Mouse (Mus musculus) liver, embryonic 16.5 days (tissue): ENCODE data around the gene Tmem170. TPM values are rescaled to one million over a fixed set of nuclear protein-coding genes. Genes with fewer than 3 reads are reported as not detected.

Experiments used
- ATAC-seq: fragments of 200-750 bp; cut with Nextera tagmentation; 2 replicates; pipeline ENCODE4 v1.8.0; 2017; ENCODE audit warnings: low read depth, mild to moderate bottlenecking, moderate number of reproducible peaks, moderate library complexity
- H3K27ac ChIP-seq: fragments of 300-500 bp; sonication (generic); 2 replicates; pipeline ENCODE4 v1.5.1; 2014; ENCODE audit warnings: mild to moderate bottlenecking, low read length
- H3K27me3 ChIP-seq: fragments of 300-500 bp; sonication (generic); 2 replicates; pipeline ENCODE4 v1.6.1; 2014; ENCODE audit warnings: low read depth, low read length, mixed read lengths; ENCODE audit not compliant: control insufficient read depth, insufficient read depth
- H3K36me3 ChIP-seq: fragments of 300-500 bp; sonication (generic); 2 replicates; pipeline ENCODE4 v1.6.1; 2014; ENCODE audit warnings: mild to moderate bottlenecking; ENCODE audit not compliant: control insufficient read depth, insufficient read depth
- H3K4me1 ChIP-seq: fragments of 300-500 bp; sonication (generic); 2 replicates; pipeline ENCODE4 v1.6.1; 2014; ENCODE audit warnings: low read depth, low read length, mixed read lengths; ENCODE audit not compliant: control insufficient read depth
- H3K4me2 ChIP-seq: fragments of 300-500 bp; sonication (generic); 2 replicates; pipeline ENCODE4 v1.6.1; 2014; ENCODE audit warnings: low read depth, low read length, mixed read lengths
- H3K4me3 ChIP-seq: fragments of 300-500 bp; sonication (generic); 2 replicates; pipeline ENCODE4 v1.5.1; 2014; ENCODE audit warnings: low read depth, mild to moderate bottlenecking, low read length
- H3K9ac ChIP-seq: fragments of 300-500 bp; sonication (generic); 2 replicates; pipeline ENCODE4 v1.6.1; 2014; ENCODE audit warnings: low read depth, low read length
- H3K9me3 ChIP-seq: fragments of 300-500 bp; sonication (generic); replicated peaks from 2 replicates; pipeline ENCODE4 v1.6.1; 2016; ENCODE audit warnings: low read length; ENCODE audit not compliant: control insufficient read depth
- WGBS: fragments of 180-500 bp; shearing (Covaris S2); extraction: QIAGEN DNeasy Blood & Tissue Kit; methylation state at CpG from one replicate; pipeline ENCODE4 v1.1.7; 2014; ENCODE audit not compliant: insufficient replicate concordance; 5-methylcytosine and 5-hydroxymethylcytosine counted together
- polyA plus RNA-seq: library from polyadenylated mRNA; unstranded; fragments of >200 nt; fragmentation: Nextera tagmentation; extraction: Ambion mirVana; gene quantifications from 2 replicates; pipeline ENCODE4 v1.2.1, GENCODE M21; 2015

The Tmem170 gene
- polyA plus RNA-seq, 1 experiment from 2014 or later = 4.2 TPM

DNA sequence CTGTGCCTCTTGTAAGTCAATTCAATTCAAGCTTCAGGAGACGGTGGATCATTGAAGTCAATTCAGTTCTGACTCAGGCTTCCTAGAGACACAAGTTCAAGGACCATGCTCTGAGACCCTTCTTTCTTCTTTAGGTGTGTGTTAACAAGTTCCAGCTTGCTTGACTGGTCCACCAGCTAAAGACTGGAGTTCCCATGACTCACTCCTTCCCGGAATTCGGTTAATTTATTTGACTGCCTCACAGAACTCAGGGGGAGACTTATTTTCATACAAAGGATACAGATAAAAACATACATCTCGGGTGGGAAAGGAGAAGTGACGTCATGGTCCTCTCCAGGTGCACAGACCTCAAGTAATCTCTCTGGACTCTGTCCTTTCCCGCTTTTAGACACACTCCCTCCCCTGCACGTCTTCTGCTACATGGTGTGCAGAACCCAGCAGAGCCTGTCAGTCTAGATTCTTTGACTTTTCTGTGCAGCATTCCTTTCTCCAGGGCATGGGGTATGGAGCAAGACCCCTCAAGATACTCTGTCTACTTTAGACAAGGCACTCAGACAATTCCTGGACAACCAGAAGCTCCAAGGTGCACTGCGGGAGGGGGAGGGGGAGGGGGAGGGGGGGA, 29.1 kb upstream of the Tmem170 start:
- 40% methylated on average over 7 of the region's 8 CpGs for WGBS
- Histone ChIP-seq H3K4me2 (no peak overlapping the region), H3K4me1 (no peaks in the 10 kb centered on the region; the same call in 1 of the 2 replicates), H3K27me3 (peaks cover 20% of the 10 kb centered on the region), H3K9ac (no peak overlapping the region), H3K36me3 (no peaks in the 10 kb centered on the region), H3K27ac (no peak overlapping the region), H3K9me3 (no peaks in the 10 kb centered on the region), H3K4me3 (no peak overlapping the region)
- ATAC-seq = no peak

DNA sequence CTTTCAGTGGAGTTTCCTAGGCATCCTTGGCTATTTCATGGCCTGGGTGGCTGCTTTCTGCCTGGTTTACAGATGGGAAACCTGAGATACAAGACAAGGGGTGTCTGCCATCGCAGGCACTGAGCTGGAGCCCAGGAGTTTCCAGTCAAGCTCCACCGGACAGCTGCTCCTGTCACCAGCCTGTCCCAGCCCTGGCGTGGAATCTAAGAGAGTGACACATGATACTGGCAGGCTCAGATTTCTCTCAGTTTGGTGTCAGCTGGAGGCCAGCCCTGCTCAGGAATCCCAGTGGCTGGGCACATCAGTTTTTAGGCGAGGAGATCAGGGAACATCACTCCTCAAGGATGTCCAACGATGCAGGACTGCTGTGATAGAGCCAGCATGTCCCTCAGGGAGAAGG, 25.5 kb upstream of the Tmem170 start:
- Histone ChIP-seq H3K9me3 (no peaks in the 10 kb centered on the region), H3K4me1 (no peaks in the 10 kb centered on the region), H3K9ac (no peak overlapping the region), H3K4me2 (no peak overlapping the region), H3K27ac (no peak overlapping the region), H3K36me3 (no peaks in the 10 kb centered on the region), H3K4me3 (no peak overlapping the region), H3K27me3 (no peaks in the 10 kb centered on the region)
- no peak for ATAC-seq
- WGBS = 44% methylated on average over 5 of the region's 5 CpGs

DNA sequence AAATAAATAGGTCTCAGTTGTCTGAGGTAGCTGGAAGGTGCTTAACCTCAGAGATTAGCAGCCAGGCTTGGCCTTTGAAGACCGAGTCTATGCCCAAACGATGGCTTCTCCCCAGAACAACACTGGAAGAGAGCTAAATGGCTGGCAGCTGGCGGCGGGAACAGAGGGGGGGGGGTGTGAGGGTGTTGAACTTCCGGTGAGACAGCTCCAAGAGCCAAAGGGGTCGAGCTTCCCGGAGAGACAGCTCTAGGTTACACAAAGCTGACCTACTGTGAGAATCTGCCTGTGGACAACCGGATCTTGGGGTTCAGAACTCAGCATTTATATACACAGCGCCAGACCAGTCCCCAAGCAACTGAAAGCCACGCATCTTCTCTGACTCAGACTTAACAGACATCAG, 22.0 kb upstream of the Tmem170 start:
- no peak overlapping the region for H3K4me3 ChIP-seq
- no peaks in the 10 kb centered on the region for H3K36me3 ChIP-seq
- H3K4me1 ChIP-seq = no peaks in the 10 kb centered on the region
- H3K27me3 ChIP-seq = 0 out of 2 replicates have a peak, but pooled peaks cover 3% of the 10 kb centered on the region
- WGBS = 40% methylated on average over 10 of the region's 10 CpGs
- no peak overlapping the region for H3K4me2 ChIP-seq
- H3K9me3 ChIP-seq = no peaks in the 10 kb centered on the region
- H3K27ac ChIP-seq = no peak overlapping the region
- no peak overlapping the region for H3K9ac ChIP-seq
- no peak for ATAC-seq

DNA sequence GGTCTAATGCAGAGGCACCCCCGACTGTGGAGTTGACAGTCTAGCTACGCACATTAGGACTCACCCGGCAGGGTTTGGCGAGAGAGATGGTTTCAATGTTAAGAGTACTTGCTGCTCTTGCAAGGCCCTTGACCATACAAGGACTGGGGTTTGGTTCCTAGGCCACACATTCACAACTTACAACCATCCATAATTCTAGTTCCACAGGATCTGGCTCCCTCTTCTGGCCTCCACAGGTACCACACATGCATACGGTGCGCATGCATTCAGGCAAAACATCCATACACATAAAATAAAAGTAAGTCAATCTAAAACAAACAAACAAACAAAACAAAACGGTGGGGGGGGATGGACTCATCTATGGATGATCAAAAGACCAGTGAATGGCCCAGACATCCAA, 18.4 kb upstream of the Tmem170 start:
- no peaks in the 10 kb centered on the region for H3K4me1 ChIP-seq

DNA sequence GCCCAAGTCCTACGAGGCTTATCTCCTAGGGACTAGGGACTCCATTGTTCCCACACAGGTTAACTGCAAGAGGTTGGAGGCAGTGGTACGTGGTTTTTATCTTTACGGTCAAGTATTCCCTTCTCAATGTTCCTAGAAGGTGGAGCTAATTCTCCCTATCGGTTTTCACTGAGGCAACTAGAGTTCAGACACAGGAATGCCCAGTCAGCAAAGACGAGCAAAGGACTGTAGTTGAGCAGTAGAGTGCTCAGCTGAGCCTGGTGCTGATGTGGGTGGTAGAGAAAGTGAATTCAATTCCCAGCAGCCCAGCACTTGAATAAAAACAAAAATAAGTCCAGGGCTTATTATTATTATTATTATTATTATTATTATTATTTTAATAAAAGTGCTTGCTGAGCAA, 16.1 kb upstream of the Tmem170 start:
- H3K4me2 ChIP-seq = no peak overlapping the region
- peaks cover 7% of the 10 kb centered on the region for H3K4me1 ChIP-seq
- H3K27ac ChIP-seq = no peak overlapping the region
- no peaks in the 10 kb centered on the region for H3K36me3 ChIP-seq
- peaks cover 27% of the 10 kb centered on the region for H3K27me3 ChIP-seq
- no peak overlapping the region for H3K9ac ChIP-seq
- H3K9me3 ChIP-seq = no peaks in the 10 kb centered on the region
- ATAC-seq = no peak
- H3K4me3 ChIP-seq = no peak overlapping the region
- 23% methylated on average over 5 of the region's 5 CpGs for WGBS

More for the DNA sequence above, 18.4 kb upstream of the Tmem170 start:
- H3K9me3 ChIP-seq = no peaks in the 10 kb centered on the region
- no peaks in the 10 kb centered on the region for H3K36me3 ChIP-seq
- H3K9ac ChIP-seq = no peak overlapping the region
- 77% methylated on average over 7 of the region's 7 CpGs for WGBS
- no peak overlapping the region for H3K4me2 ChIP-seq
- H3K4me3 ChIP-seq = no peak overlapping the region
- no peak overlapping the region for H3K27ac ChIP-seq
- no peak for ATAC-seq
- H3K27me3 ChIP-seq = peaks cover 15% of the 10 kb centered on the region

DNA sequence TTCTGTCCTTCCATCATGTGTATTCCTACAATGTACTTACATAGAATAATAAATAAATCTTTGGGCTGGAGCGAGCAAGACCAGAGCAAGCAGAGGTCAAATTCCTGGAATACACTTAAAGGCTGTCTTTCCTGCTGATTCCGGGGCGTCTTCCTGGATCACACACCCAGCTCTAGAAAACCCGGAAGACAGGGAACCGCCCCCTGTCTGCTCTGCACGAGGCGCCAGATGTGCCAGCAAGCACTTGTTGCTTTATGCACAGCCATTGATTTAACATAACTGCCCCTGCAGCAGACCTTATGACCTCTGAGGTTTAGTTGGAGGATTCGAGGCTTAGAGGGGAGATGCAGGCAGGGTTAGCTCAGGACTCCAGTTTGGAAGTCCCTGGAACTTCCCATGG, 15.4 kb upstream of the Tmem170 start:
- Histone ChIP-seq H3K4me1 (peaks cover 8% of the 10 kb centered on the region), H3K27me3 (peaks cover 27% of the 10 kb centered on the region), H3K9me3 (no peaks in the 10 kb centered on the region), H3K4me3 (no peak overlapping the region), H3K27ac (no peak overlapping the region), H3K4me2 (no peak overlapping the region), H3K9ac (no peak overlapping the region), H3K36me3 (no peaks in the 10 kb centered on the region)
- no peak for ATAC-seq
- 16% methylated on average over 8 of the region's 8 CpGs for WGBS

DNA sequence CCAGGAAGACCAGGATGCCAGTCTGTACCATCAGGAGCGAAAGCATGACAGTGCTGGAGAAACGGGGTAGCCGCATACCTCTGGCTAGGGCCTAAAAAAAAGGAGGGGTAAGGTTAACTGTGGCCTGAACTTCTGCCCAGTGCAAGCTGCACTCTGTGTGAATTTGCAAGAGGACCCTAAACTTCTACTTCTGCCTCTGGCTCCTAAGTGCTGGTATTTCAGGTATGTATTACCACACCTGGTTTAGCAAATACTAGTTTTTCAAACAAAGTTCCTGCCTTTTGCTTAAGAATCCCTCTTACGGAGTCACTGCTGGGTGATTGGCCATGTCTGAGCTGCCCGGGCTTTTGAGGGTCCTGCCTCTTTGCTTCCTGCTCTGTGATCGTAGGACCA, 14.4 kb upstream of the Tmem170 start:
- Histone ChIP-seq H3K4me3 (no peak overlapping the region), H3K9me3 (no peaks in the 10 kb centered on the region), H3K9ac (no peak overlapping the region), H3K27ac (no peak overlapping the region), H3K4me2 (no peak overlapping the region), H3K27me3 (peaks cover 24% of the 10 kb centered on the region), H3K4me1 (peaks cover 8% of the 10 kb centered on the region), H3K36me3 (no peaks in the 10 kb centered on the region)
- ATAC-seq = no peak
- WGBS = 54% methylated on average over 6 of the region's 6 CpGs

DNA sequence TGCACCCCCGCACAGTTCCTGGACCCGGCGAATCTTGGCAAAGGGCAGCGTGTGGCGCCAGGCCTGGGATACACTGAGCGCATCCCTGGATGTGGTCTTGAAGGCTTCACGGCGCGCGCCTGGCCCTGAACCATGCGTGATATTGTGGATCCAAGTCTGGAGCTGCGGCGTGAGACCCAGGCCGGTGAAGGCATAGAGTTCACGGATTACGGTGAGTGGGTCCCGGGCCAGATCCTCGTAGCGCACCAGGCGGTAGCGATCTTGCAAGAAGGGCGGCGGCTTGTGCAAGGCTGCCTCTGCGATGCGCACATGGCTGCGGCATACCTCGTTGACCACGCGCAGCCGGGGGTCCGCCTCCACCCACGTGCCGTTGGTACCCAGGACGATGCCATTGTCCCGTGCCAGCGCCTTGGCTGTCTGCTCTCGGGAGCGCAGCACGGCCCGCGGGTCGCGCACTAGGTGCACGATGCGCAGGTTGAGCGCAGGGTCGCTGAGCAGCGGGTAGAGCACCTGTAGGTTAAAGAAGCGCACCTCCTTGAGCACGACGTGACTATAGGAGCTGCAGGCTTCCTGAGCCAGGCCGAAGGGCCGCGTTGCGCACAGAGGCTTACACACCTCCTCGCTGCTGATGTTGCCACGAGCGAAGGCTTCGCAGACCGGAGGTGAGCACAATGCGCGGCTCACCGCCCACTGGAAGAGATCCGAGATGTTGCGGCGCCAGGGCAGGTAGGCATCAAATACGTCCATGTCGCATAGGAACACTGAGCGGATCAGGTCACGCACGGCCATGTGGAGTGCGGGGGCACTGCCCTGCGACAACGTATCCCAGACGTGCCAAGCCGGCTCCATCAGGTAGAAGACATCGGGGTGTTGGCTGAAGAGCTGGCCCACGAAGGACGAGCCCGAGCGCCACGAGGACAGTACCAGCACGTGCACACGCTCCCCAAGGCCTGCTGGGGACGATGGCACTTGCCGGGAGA, 13.7 kb upstream of the Tmem170 start:
- Histone ChIP-seq H3K9me3 (no peaks in the 10 kb centered on the region), H3K4me3 (no peak overlapping the region), H3K4me2 (no peak overlapping the region), H3K9ac (no peak overlapping the region), H3K27ac (no peak overlapping the region), H3K4me1 (peaks cover 8% of the 10 kb centered on the region), H3K36me3 (no peaks in the 10 kb centered on the region), H3K27me3 (peaks cover 24% of the 10 kb centered on the region)
- WGBS = 14% methylated on average over 86 of the region's 86 CpGs
- no peak for ATAC-seq

DNA sequence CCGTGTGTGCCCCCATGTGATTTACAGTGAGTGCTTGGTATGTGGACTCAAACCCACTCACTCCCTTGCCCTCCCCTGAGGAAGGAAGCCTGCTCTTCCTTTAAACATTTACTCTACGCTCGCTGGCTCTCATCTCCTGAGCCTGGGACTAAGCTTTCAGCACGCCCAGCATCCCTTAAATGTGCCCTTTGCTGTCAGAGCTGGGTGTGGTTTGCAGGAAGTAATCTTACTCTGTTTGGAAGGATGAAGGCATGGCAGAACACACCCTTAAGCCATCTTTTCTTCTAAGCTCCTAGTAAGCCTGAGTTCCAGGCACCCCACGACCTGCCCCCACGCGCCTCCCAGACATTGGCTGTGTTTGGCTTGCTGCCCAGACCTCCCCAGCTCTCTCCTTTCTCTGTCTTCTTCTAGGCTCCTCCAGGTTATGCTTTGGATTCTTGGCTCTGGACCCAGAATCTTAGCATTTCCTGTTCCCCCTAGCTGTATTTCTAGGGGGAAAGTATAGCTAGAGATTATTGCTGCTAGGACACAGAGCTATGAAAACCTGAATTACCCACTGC, 11.6 kb upstream of the Tmem170 start:
- no peaks in the 10 kb centered on the region for H3K9me3 ChIP-seq
- no peaks in the 10 kb centered on the region for H3K36me3 ChIP-seq
- WGBS = 41% methylated on average over 7 of the region's 7 CpGs
- no peak for ATAC-seq
- peaks cover 24% of the 10 kb centered on the region for H3K27me3 ChIP-seq
- no peak overlapping the region for H3K4me2 ChIP-seq
- no peak overlapping the region for H3K4me3 ChIP-seq
- peaks cover 8% of the 10 kb centered on the region for H3K4me1 ChIP-seq
- no peak overlapping the region for H3K9ac ChIP-seq
- H3K27ac ChIP-seq = no peak overlapping the region
